Mouse (Mus musculus): ENCODE results near the gene Ccdc24. TPM values are rescaled to one million over a fixed set of nuclear protein-coding genes. Genes with fewer than 3 reads are reported as not detected.

The Ccdc24 gene
- polyA plus RNA-seq, 1 experiment from 2014 or later = 1.4 TPM

DNA sequence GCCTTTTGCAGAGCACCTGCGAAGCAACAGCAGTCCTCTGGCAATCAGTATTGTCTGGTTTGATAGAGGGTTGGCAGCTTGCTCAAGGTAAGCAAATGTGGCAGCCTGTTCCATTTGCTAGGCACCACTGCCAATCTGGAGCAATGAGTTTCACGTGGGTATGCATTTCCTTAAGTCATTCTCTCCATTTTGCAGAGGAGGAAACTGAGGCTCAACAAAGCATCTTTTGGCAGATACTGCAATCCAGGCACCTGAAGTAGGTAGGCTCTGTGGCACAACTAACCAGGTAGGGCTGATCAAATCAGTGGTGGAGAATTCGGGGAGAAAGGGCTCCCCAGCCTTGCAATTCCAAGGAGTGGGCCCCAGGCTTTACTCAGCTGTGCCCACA, 37.9 kb downstream of the Ccdc24 start, which contains the start of gene Slc6a9:
Slc6a9 (plus strand) TSS at position 50 of the 388 bp plus-strand sequence.
- 23% methylated on average over 3 of the region's 3 CpGs for WGBS

DNA sequence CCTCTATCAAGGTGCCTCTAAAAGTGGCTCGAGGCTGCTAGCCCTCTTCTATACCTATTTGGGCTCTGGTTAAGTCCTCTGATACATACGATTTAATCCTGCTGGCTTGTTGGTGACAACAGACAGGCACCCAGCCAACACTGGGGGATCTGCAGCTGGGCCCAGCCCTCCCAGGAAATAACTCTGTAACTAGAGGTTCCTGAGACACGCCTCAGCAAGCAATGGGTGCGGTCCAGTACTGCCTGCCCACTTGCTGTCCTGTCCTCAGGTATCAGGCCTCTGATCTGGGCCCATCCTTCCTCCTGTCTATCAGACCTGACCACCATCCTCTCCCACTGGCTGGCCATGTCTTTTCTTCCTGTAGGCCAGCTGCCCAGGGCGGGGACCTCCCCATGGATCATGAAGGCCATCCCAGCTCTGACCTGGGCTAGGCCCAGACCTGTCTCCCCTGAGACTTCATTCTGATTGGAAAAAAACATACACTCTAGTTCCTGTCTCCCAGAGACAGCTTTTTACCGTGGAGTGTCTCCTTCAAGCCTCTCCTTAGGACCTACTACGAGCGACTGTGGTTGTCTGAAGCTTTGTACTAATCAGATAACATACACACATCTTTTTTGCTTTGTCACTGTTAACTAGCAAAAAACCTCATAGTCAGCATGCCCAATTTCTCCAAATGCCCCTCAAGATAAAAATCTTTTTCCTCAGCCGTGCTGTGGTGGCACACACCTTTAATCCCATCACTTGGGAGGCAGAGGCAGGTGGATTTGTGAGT, 40.3 kb downstream of the Ccdc24 start:
- ATAC-seq (ENCODE audit: low FRiP score) (no peak), DNase-seq (ENCODE audit: low spot score, missing footprints) (no peak)
- no peaks in the 10 kb centered on the region for H3K36me3 ChIP-seq (ENCODE audit: control insufficient read depth, insufficient read depth, low read length)
- no peak overlapping the region for H3K9ac ChIP-seq (ENCODE audit: low read length)
- H3K9me3 ChIP-seq (ENCODE audit: control insufficient read depth, low read length) = no peaks in the 10 kb centered on the region
- H3K4me1 ChIP-seq (ENCODE audit: control insufficient read depth, insufficient read depth, low read length) = peaks cover 9% of the 10 kb centered on the region
- no peak overlapping the region for H3K27ac ChIP-seq (ENCODE audit: low read depth, low read length)
- no peaks in the 10 kb centered on the region for H3K27me3 ChIP-seq (ENCODE audit: control insufficient read depth, insufficient read depth, low read length)
- H3K4me3 ChIP-seq (ENCODE audit: low read depth, low read length) = no peak overlapping the region
- WGBS = 86% methylated on average over 9 of the region's 9 CpGs
- H3K4me2 ChIP-seq = no peak overlapping the region

More for the DNA sequence above, 37.9 kb downstream of the Ccdc24 start, which contains the start of gene Slc6a9:
- Histone ChIP-seq H3K4me2 (peak within 1 kb of the TSS; percentile 97), H3K27me3 (ENCODE audit: control insufficient read depth, insufficient read depth, low read length) (no peaks in the 10 kb centered on the region), H3K4me1 (ENCODE audit: control insufficient read depth, insufficient read depth, low read length) (peaks cover 9% of the 10 kb centered on the region), H3K27ac (ENCODE audit: low read depth, low read length) (peak within 1 kb of the TSS; percentile 40; the same call in 1 of the 2 replicates), H3K9ac (ENCODE audit: low read length) (peak within 1 kb of the TSS; percentile 58), H3K36me3 (ENCODE audit: control insufficient read depth, insufficient read depth, low read length) (no peaks in the 10 kb centered on the region), H3K4me3 (ENCODE audit: low read depth, low read length) (peak within 1 kb of the TSS; percentile 68), H3K9me3 (ENCODE audit: control insufficient read depth, low read length) (no peaks in the 10 kb centered on the region)
- ATAC-seq (ENCODE audit: low FRiP score) (no peak), DNase-seq (ENCODE audit: low spot score, missing footprints) (peak; percentile 91)

DNA sequence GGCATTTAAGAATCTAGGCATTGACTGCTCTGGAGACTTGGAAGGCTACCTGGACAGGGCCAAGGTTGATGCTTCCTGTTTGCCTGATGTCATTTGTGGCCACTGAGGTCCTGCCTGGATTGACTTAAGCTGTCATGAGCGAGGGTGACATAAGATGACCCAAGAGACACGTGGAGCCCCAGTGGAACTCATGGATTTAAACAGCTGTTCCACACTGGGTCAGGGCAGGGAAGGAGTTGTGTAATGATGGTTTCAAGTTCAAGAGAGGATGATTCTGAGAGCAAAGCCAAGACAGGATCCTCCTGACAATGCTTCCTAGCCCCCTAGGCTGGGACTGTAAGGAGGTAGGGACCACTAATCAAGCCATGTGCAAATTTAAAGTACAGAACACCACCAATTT, 40.9 kb downstream of the Ccdc24 start:
- Histone ChIP-seq H3K4me3 (ENCODE audit: low read depth, low read length) (no peak overlapping the region), H3K4me1 (ENCODE audit: control insufficient read depth, insufficient read depth, low read length) (peaks cover 9% of the 10 kb centered on the region), H3K9ac (ENCODE audit: low read length) (no peak overlapping the region), H3K4me2 (no peak overlapping the region), H3K27me3 (ENCODE audit: control insufficient read depth, insufficient read depth, low read length) (no peaks in the 10 kb centered on the region), H3K27ac (ENCODE audit: low read depth, low read length) (no peak overlapping the region), H3K9me3 (ENCODE audit: control insufficient read depth, low read length) (no peaks in the 10 kb centered on the region), H3K36me3 (ENCODE audit: control insufficient read depth, insufficient read depth, low read length) (no peaks in the 10 kb centered on the region)
- no peak for ATAC-seq (ENCODE audit: low FRiP score)
- DNase-seq (ENCODE audit: low spot score, missing footprints) = no peak
- 63% methylated on average over 2 of the region's 2 CpGs for WGBS

DNA sequence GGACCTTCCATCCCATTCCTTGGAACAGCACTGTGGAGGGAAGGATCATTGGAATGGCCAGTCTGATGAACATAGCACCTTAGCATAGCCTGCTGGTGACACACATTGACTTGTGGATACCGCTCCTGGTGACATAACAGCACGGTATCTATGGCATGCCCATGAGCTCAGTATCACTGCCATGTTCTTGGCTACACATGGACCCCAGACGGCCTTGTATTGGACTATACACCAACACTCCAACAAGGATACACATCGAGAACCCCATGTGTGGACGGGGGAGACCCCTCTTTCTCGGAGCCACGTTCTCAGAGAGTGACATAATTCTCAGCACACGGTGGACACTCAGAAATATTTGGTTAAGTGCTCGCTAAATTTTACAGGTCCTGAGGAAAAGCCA, 41.6 kb downstream of the Ccdc24 start:
- Histone ChIP-seq H3K9ac (ENCODE audit: low read length) (no peak overlapping the region), H3K4me1 (ENCODE audit: control insufficient read depth, insufficient read depth, low read length) (peaks cover 9% of the 10 kb centered on the region), H3K9me3 (ENCODE audit: control insufficient read depth, low read length) (no peaks in the 10 kb centered on the region), H3K27ac (ENCODE audit: low read depth, low read length) (no peak overlapping the region), H3K4me2 (no peak overlapping the region), H3K4me3 (ENCODE audit: low read depth, low read length) (no peak overlapping the region), H3K27me3 (ENCODE audit: control insufficient read depth, insufficient read depth, low read length) (no peaks in the 10 kb centered on the region), H3K36me3 (ENCODE audit: control insufficient read depth, insufficient read depth, low read length) (no peaks in the 10 kb centered on the region)
- WGBS = 90% methylated on average over 9 of the region's 9 CpGs
- ATAC-seq (ENCODE audit: low FRiP score) (no peak), DNase-seq (ENCODE audit: low spot score, missing footprints) (no peak)

DNA sequence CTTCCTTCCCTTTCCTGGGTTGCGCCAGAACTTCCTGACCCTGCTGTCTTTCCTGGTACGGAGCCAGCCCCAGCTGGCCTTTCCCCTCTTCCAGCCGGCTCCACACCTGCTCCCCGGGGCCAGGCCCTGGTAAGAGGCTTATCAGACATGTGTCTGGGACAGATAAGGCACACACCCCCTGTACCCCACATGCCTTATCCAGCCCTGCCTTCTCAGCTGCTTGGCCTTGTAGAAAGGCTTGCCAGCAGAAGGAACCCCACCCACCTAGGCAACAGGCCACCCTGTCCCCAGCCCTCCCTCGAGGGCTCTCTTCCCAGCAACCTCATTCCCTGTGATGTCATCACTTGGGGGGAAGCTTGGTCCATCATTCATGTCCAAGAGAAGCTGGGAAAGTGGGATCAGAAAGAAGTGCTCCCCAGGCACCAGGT, 42.2 kb downstream of the Ccdc24 start:
- H3K27ac ChIP-seq (ENCODE audit: low read depth, low read length) = no peak overlapping the region
- peaks cover 9% of the 10 kb centered on the region for H3K4me1 ChIP-seq (ENCODE audit: control insufficient read depth, insufficient read depth, low read length)
- ATAC-seq (ENCODE audit: low FRiP score) (peak; percentile 59), DNase-seq (ENCODE audit: low spot score, missing footprints) (no peak)
- H3K9me3 ChIP-seq (ENCODE audit: control insufficient read depth, low read length) = no peaks in the 10 kb centered on the region
- no peaks in the 10 kb centered on the region for H3K36me3 ChIP-seq (ENCODE audit: control insufficient read depth, insufficient read depth, low read length)
- no peak overlapping the region for H3K9ac ChIP-seq (ENCODE audit: low read length)
- peak overlapping the region; percentile 29; the same call in 1 of the 2 replicates for H3K4me2 ChIP-seq
- H3K4me3 ChIP-seq (ENCODE audit: low read depth, low read length) = no peak overlapping the region
- H3K27me3 ChIP-seq (ENCODE audit: control insufficient read depth, insufficient read depth, low read length) = no peaks in the 10 kb centered on the region
- WGBS = 8% methylated on average over 5 of the region's 5 CpGs

DNA sequence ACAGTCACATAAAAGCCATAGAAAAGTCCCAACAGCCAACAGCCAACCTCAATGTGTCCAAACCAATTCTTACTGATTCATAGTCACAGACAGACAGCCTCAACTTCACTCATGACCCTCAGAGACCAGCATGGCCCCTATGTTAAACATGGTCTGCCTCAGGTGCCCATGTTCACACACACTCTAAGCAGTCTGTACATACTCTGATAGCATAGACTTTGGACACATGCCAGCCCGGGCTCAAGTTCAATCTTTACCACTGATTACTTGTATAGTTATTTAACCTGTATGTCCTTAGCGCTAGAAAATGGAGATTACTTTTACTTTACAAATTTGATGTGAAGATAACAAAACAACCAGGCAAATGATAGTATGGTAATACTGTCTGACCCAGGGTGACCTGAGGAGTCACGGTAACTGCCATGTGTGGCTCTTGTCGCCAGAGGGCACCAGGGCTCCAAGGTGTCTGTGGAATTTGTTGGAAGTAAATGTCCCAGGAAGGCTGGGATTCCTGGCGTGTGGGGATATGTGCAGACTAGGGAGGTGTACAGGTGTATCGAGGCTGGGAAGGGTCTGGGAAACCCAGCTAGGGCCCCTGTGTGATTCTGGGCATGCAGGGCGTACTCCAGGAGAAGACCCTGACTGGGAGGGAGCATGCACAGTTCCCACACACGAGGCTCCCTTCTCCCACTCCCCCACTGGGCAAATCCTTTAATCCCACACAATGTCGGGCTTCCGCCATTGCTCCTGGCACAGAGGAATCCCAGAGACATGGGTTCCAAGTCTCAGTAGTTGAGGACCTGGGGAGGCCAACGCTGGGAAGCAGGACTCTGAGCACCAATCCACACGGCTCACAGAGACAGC, 42.9 kb downstream of the Ccdc24 start:
- no peak overlapping the region for H3K27ac ChIP-seq (ENCODE audit: low read depth, low read length)
- WGBS = 7% methylated on average over 12 of the region's 12 CpGs
- peak; percentile 95 for DNase-seq (ENCODE audit: low spot score, missing footprints)
- peak overlapping the region; percentile 29; the same call in 1 of the 2 replicates for H3K4me2 ChIP-seq
- H3K9ac ChIP-seq (ENCODE audit: low read length) = no peak overlapping the region
- no peaks in the 10 kb centered on the region for H3K9me3 ChIP-seq (ENCODE audit: control insufficient read depth, low read length)
- H3K27me3 ChIP-seq (ENCODE audit: control insufficient read depth, insufficient read depth, low read length) = no peaks in the 10 kb centered on the region
- no peak overlapping the region for H3K4me3 ChIP-seq (ENCODE audit: low read depth, low read length)
- no peaks in the 10 kb centered on the region for H3K36me3 ChIP-seq (ENCODE audit: control insufficient read depth, insufficient read depth, low read length)
- H3K4me1 ChIP-seq (ENCODE audit: control insufficient read depth, insufficient read depth, low read length) = peaks cover 5% of the 10 kb centered on the region
- peak; percentile 65 for ATAC-seq (ENCODE audit: low FRiP score)

DNA sequence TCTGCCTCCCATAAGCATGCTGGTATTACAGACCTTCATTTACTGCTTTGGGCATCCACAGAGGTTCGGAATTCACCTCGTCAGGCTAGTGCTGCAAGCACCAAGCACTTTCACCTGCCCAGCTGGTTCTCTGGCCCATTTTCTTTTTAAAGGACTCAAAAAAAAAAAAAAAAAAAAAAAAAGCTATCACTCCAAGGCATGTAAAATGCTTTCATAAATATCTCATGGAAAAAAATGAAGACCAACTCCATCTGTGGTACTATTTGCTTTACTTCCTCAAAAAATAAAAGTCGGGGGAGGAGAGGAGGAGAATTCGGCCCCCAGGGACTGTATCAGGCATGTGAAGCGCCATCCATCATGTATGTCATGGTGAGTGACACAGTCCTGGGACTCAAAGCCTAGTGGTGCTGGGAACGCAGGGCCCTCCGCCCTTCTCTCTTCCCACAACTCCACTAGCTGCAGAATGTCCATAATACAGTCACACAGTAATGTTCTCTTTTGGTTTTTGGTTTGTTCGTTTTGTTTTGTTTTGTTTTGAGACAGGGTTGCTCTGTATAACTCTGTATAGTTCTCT, 43.7 kb downstream of the Ccdc24 start:
- 84% methylated on average over 8 of the region's 8 CpGs for WGBS

DNA sequence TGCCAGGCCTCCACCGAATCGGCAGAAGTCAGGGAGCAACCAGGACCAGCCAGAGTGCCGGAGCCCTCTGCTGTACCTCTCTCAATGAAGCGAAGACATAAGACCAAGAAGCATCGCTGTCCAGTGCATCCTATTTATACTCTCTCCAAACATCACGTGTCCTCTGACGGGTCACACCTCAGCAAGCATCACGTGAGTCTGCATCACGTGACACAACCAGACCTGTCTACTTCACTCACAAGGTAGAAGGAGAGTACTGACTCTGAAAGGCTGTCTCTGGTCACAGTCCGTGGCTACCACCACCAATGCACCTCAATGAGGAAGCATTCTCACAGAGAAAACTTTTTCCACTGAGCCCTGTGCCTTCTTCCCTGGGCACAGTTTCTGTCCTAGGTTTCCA, 54.3 kb downstream of the Ccdc24 start:
- H3K4me2 ChIP-seq = no peak overlapping the region

More for the DNA sequence above, 43.7 kb downstream of the Ccdc24 start:
- Histone ChIP-seq H3K9me3 (ENCODE audit: control insufficient read depth, low read length) (no peaks in the 10 kb centered on the region), H3K36me3 (ENCODE audit: control insufficient read depth, insufficient read depth, low read length) (no peaks in the 10 kb centered on the region), H3K4me3 (ENCODE audit: low read depth, low read length) (no peak overlapping the region), H3K4me2 (no peak overlapping the region), H3K9ac (ENCODE audit: low read length) (no peak overlapping the region), H3K27me3 (ENCODE audit: control insufficient read depth, insufficient read depth, low read length) (no peaks in the 10 kb centered on the region), H3K27ac (ENCODE audit: low read depth, low read length) (no peak overlapping the region), H3K4me1 (ENCODE audit: control insufficient read depth, insufficient read depth, low read length) (peaks cover 5% of the 10 kb centered on the region)
- ATAC-seq (ENCODE audit: low FRiP score) (no peak), DNase-seq (ENCODE audit: low spot score, missing footprints) (no peak)

More for the DNA sequence above, 54.3 kb downstream of the Ccdc24 start:
- Histone ChIP-seq H3K27ac (ENCODE audit: low read depth, low read length) (no peak overlapping the region), H3K4me1 (ENCODE audit: control insufficient read depth, insufficient read depth, low read length) (0 out of 2 replicates have a peak, but pooled peaks cover 3% of the 10 kb centered on the region), H3K27me3 (ENCODE audit: control insufficient read depth, insufficient read depth, low read length) (no peaks in the 10 kb centered on the region), H3K36me3 (ENCODE audit: control insufficient read depth, insufficient read depth, low read length) (no peaks in the 10 kb centered on the region), H3K9me3 (ENCODE audit: control insufficient read depth, low read length) (no peaks in the 10 kb centered on the region), H3K9ac (ENCODE audit: low read length) (no peak overlapping the region), H3K4me3 (ENCODE audit: low read depth, low read length) (no peak overlapping the region)
- no peak for ATAC-seq (ENCODE audit: low FRiP score)
- no peak for DNase-seq (ENCODE audit: low spot score, missing footprints)
- 91% methylated on average over 10 of the region's 10 CpGs for WGBS
